Mouse (Mus musculus) midbrain, postnatal 0 days (tissue): ENCODE measurements at regions not wholly inside any gene's neighbourhood (a gene's known extent, or its start where the extent isn't known, plus 50 kb on each side); places are given as distances from the start of the nearest gene placed in this dataset.
"Not testable (repeated sequence)": the region's sequence is repeated elsewhere in the genome, so short reads cannot be mapped to it uniquely, and the experiment has no call there.

Experiments used
- ATAC-seq: fragments of 200-750 bp; cut with Nextera tagmentation; 2 replicates; pipeline ENCODE4 v1.8.0; 2017; ENCODE audit warnings: moderate number of reproducible peaks, mild to moderate bottlenecking, moderate TSS enrichment, moderate library complexity; ENCODE audit not compliant: low FRiP score
- DNase-seq: peaks from one replicate; pipeline ENCODE4 v3.0.0-alpha.2; 2015; ENCODE audit warnings: low spot score
- H3K27ac ChIP-seq: fragments of 300-500 bp; sonication (generic); 2 replicates; pipeline ENCODE4 v1.5.1; 2014; ENCODE audit warnings: low read depth, mild to moderate bottlenecking, low read length, mixed read lengths
- H3K27me3 ChIP-seq: fragments of 300-500 bp; sonication (generic); 2 replicates; pipeline ENCODE4 v1.6.1; 2014; ENCODE audit warnings: low read length, control low read depth, mixed read lengths; ENCODE audit not compliant: insufficient read depth
- H3K36me3 ChIP-seq: fragments of 300-500 bp; sonication (generic); 2 replicates; pipeline ENCODE4 v1.6.1; 2014; ENCODE audit warnings: low read length, control low read depth, mixed read lengths; ENCODE audit not compliant: insufficient read depth
- H3K4me1 ChIP-seq: fragments of 300-500 bp; sonication (generic); 2 replicates; pipeline ENCODE4 v1.6.1; 2014; ENCODE audit warnings: mild to moderate bottlenecking, control low read depth, antibody characterized with exemption, low read length, mixed read lengths; ENCODE audit not compliant: insufficient read depth
- H3K4me2 ChIP-seq: fragments of 300-500 bp; sonication (generic); 2 replicates; pipeline ENCODE4 v1.6.1; 2014; ENCODE audit warnings: low read depth, mild to moderate bottlenecking, low read length, mixed read lengths; ENCODE audit not compliant: poor library complexity, severe bottlenecking
- H3K4me3 ChIP-seq: fragments of 300-500 bp; sonication (generic); 2 replicates; pipeline ENCODE4 v1.5.1; 2014; ENCODE audit warnings: low read depth, mild to moderate bottlenecking, low read length, moderate library complexity
- H3K9ac ChIP-seq: fragments of 300-500 bp; sonication (generic); replicated peaks from 2 replicates; pipeline ENCODE4 v1.6.1; 2014; ENCODE audit warnings: mild to moderate bottlenecking, low read length, moderate library complexity, mixed read lengths; ENCODE audit not compliant: poor library complexity, severe bottlenecking
- H3K9me3 ChIP-seq: fragments of 300-500 bp; sonication (generic); 2 replicates; pipeline ENCODE4 v1.6.1; 2016; ENCODE audit warnings: low read length, control low read depth
- CTCF ChIP-seq: IDR thresholded peaks from 2 replicates; pipeline ENCODE4 v1.5.1; 2016; ENCODE audit warnings: antibody characterized with exemption, mild to moderate bottlenecking
- WGBS: fragments of 180-500 bp; shearing (Covaris S2); extraction: QIAGEN DNeasy Blood & Tissue Kit; methylation state at CpG from one replicate; pipeline ENCODE4 v1.1.7; 2014; 5-methylcytosine and 5-hydroxymethylcytosine counted together

DNA sequence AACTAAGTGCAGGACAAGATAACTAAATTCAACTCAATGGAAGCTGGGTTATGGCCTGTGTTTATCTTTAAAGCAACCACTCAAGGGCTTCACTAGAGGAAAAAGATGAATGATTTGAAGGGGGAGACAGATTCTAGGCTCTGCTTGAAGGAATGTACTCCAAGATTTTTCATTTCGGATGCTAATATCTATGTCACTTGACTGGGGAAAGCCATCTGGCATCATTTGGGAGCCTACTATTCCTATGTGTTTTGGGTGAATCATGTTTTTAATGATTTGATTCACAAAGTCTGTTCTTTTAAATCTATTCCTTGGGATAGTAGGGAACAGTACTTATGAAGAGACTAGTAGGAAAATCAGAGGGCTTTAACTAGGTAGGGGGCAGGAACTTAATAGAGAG lies 766.2 kb upstream of the Grm7 start:
- no peak for ATAC-seq
- no peak for DNase-seq

DNA sequence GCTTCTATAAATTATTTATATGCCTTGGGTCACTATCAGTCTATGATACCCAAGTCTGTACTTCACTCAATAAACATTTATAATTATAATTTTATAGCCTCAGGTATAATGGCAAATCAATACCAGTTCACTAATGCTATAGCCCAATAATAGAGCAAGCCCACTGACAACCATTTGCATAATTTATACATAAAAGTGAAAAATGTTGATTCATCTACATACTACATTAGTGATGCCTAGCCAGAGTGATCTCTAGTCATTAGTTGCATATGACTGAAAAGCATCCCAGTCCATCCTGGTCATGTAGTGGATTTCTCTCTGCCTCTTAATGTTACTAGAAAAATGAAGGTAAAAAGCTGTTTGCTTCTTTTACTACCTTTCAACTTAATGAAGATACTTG lies 721.6 kb upstream of the Grm7 start:
- H3K4me1 ChIP-seq: no peaks in the 10 kb centered on the region
- H3K27ac ChIP-seq: no peak overlapping the region
- DNase-seq: no peak
- H3K4me3 ChIP-seq: no peak overlapping the region
- no peak for TF ChIP-seq CTCF
- no peaks in the 10 kb centered on the region for H3K27me3 ChIP-seq
- H3K36me3 ChIP-seq: no peaks in the 10 kb centered on the region
- no peak overlapping the region for H3K9ac ChIP-seq
- H3K9me3 ChIP-seq: no peaks in the 10 kb centered on the region
- H3K4me2 ChIP-seq: no peak overlapping the region
- ATAC-seq: no peak

More for the DNA sequence above, 766.2 kb upstream of the Grm7 start:
- Histone ChIP-seq H3K9ac (no peak overlapping the region), H3K4me1 (no peaks in the 10 kb centered on the region), H3K36me3 (no peaks in the 10 kb centered on the region), H3K9me3 (no peaks in the 10 kb centered on the region), H3K27me3 (no peaks in the 10 kb centered on the region), H3K4me2 (no peak overlapping the region), H3K4me3 (no peak overlapping the region), H3K27ac (no peak overlapping the region)
- no peak for TF ChIP-seq CTCF
- 98% methylated on average over 1 of the region's 1 CpGs for WGBS

DNA sequence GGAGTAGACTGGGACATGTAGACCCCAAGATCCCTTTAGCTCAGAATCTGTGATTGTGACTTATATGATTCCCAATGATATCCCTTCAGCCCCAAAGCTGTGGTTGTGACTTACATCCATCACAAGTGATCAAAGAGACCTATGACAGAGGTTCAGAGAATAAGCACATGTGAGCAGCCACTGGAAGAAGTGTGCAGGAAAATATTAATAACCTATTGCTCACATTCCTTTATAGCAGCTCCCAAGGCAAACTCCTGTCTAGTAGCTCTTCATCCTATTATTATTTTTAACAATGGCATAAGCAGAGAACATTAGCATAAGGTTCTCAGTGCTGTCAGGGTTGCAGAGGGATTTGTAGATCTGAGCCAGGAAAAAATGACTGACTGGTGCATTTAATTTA lies 696.9 kb upstream of the Grm7 start:
- Histone ChIP-seq H3K36me3 (no peaks in the 10 kb centered on the region), H3K27ac (no peak overlapping the region), H3K27me3 (no peaks in the 10 kb centered on the region), H3K9ac (no peak overlapping the region), H3K4me3 (no peak overlapping the region), H3K9me3 (no peaks in the 10 kb centered on the region), H3K4me2 (no peak overlapping the region), H3K4me1 (no peaks in the 10 kb centered on the region)
- DNase-seq (peak; percentile 2), ATAC-seq (peak; percentile 27; the same call in 1 of the 2 replicates)
- no peak for TF ChIP-seq CTCF

DNA sequence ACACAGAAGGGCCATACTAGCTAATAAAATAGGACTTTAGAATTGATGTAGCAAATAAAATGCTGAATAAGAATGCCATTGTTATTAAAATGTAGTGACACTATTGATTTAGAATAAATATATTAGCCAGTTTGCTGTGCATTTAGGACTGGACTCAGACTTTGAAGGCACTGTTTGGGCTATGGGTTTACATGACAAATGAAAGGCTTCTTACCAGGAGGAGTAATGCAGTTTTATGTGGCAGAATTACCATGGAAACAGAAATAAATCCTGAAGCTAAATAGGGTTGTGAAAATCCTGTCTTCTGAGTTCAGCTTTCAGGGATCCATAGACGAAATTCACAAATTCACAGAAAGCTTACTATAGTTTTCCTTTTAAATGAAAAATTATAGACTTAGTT lies 696.5 kb upstream of the Grm7 start:
- Histone ChIP-seq H3K4me2 (no peak overlapping the region), H3K9me3 (no peaks in the 10 kb centered on the region), H3K4me3 (no peak overlapping the region), H3K27me3 (no peaks in the 10 kb centered on the region), H3K27ac (no peak overlapping the region), H3K9ac (no peak overlapping the region), H3K4me1 (no peaks in the 10 kb centered on the region), H3K36me3 (no peaks in the 10 kb centered on the region)
- no peak for ATAC-seq
- WGBS: 17% methylated on average over 1 of the region's 1 CpGs
- TF ChIP-seq CTCF: no peak
- no peak for DNase-seq

DNA sequence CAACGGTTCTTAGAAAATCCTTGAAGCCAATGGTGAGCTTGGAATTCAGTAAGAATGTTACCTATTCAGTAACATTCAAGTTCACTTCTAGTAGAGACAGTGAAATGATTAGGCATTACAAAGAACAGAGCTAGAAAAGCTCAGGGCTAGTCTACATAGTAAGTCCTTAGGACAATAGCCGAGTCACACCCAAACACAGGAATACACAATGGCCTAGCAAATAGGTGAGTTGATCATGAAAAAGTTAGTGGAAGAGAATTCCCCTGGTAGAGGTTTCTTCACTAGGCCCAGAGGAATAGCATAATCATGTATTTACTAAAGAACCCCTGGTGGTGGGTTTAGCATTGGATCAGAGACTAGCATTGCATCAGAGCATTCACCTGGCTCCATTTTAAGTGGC lies 687.5 kb upstream of the Grm7 start:
- H3K4me2 ChIP-seq, DNase-seq, H3K4me1 ChIP-seq, ATAC-seq, H3K27me3 ChIP-seq, H3K9ac ChIP-seq, H3K36me3 ChIP-seq, H3K9me3 ChIP-seq, H3K4me3 ChIP-seq, H3K27ac ChIP-seq: not testable (repeated sequence)
- 89% methylated on average over 2 of the region's 2 CpGs for WGBS
